ENCODE assay signal across 21 mouse cellular contexts in genomic region chr15:32009818-32010217, GRCm38 (mm10).
DNase-seq lines count a peak whose midpoint lies in the region; ATAC-seq and TF ChIP-seq lines count a peak whose summit lies in the region.
"Had no signal": no experiment of that assay in that cellular context is flagged by ENCODE, and none has a peak within 500 bp of the region (broad histone marks: within the 10 kb centered on the region; RNA-seq: fewer than 3 reads in every experiment).

No protein-coding gene starts in this region.

- no peak overlapping the region for H3K4me2 ChIP-seq in heart, embryonic 12.5 days
- H3K4me2 ChIP-seq: forebrain, embryonic 15.5 days; liver, embryonic 15.5 days; neural tube, embryonic 13.5 days had no signal

- no peaks in the 10 kb centered on the region for H3K4me1 ChIP-seq in heart, embryonic 12.5 days (replicated peaks)
- H3K4me1 ChIP-seq: forebrain, embryonic 15.5 days; liver, embryonic 15.5 days; neural tube, embryonic 13.5 days had no signal

- H3K9me3 ChIP-seq in heart, embryonic 12.5 days (replicated peaks): no peaks in the 10 kb centered on the region
- H3K9me3 ChIP-seq: forebrain, embryonic 15.5 days; limb, embryonic 10.5 days; liver, embryonic 15.5 days; neural tube, embryonic 13.5 days had no signal

- 78% methylated on average over 3 of the region's 3 CpGs for WGBS in heart, embryonic 12.5 days

- H3K27ac ChIP-seq in heart, embryonic 12.5 days (ENCODE audit: poor library complexity, severe bottlenecking): no peak overlapping the region
- H3K27ac ChIP-seq in layer of hippocampus, adult 2 months: no peak overlapping the region
- H3K27ac ChIP-seq: forebrain, embryonic 15.5 days; gastrocnemius, adult 2 months; limb, embryonic 10.5 days; liver, embryonic 15.5 days; neural tube, embryonic 13.5 days had no signal

- H3K4me3 ChIP-seq in heart, embryonic 12.5 days: no peak overlapping the region
- H3K4me3 ChIP-seq in layer of hippocampus, adult 2 months: no peak overlapping the region
- H3K4me3 ChIP-seq: erythroblast, embryonic 14.5 days; forebrain, embryonic 15.5 days; gastrocnemius, adult 2 months; limb, embryonic 10.5 days; liver, embryonic 15.5 days; neural tube, embryonic 13.5 days had no signal

- peak; percentile 51 for TF ChIP-seq CTCF in layer of hippocampus, adult 2 months (conservative IDR thresholded peaks at IDR 0.05)

- ATAC-seq in heart, embryonic 12.5 days (ENCODE audit: insufficient number of reproducible peaks, low FRiP score): no peak
- 0 out of 2 replicates have a peak, but pooled peaks have one; percentile 63 for ATAC-seq in common myeloid progenitor, adult 5-6 weeks (replicated peaks; ENCODE audit: low read depth, poor library complexity, severe bottlenecking)
- no peak for ATAC-seq in frontal cortex, adult (ENCODE audit: low TSS enrichment)
- ATAC-seq: forebrain, embryonic 15.5 days; hindbrain, embryonic 16.5 days had no signal

- no peaks in the 10 kb centered on the region for H3K27me3 ChIP-seq in heart, embryonic 12.5 days (replicated peaks)
- H3K27me3 ChIP-seq: forebrain, embryonic 15.5 days; liver, embryonic 15.5 days; neural tube, embryonic 13.5 days had no signal

- no peak overlapping the region for H3K9ac ChIP-seq in heart, embryonic 12.5 days
- H3K9ac ChIP-seq: forebrain, embryonic 15.5 days; liver, embryonic 15.5 days; neural tube, embryonic 13.5 days had no signal

- H3K36me3 ChIP-seq in heart, embryonic 12.5 days: no peaks in the 10 kb centered on the region
- H3K36me3 ChIP-seq: forebrain, embryonic 15.5 days; limb, embryonic 10.5 days; liver, embryonic 15.5 days; neural tube, embryonic 13.5 days had no signal

- peak; percentile 30 for DNase-seq in heart, adult 11 months
- DNase-seq in layer of hippocampus, adult 2 months (ENCODE audit: low spot score in 2 of 2): no peak
- DNase-seq in layer of hippocampus, adult 9-10 months (ENCODE audit: low spot score): no peak
- peak; percentile 3 for DNase-seq in 3T3-L1 (ENCODE audit: low read depth, low spot score)
- no peak for DNase-seq in c-Kit-positive CD71-positive TER-119-positive erythroid progenitor cells, embryonic 14.5 days (ENCODE audit: low spot score)
- DNase-seq: adrenal gland, adult 8-10 months; cerebellum, adult 9-11 months; gastrocnemius, adult 2 months; heart, adult 18-20 months; heart, postnatal 14 days; layer of hippocampus, postnatal 36 days; right cerebral cortex, postnatal 25 days had no signal

Comparison
In these comparisons a context has a peak if more than half of its experiments do, and no peak if none do; other contexts are left out.
1. DNase-seq: peak in heart, adult 11 months (single experiment) and 3T3-L1 (single experiment); none in layer of hippocampus, adult 2 months (0 of 2), layer of hippocampus, adult 9-10 months (single experiment) and c-Kit-positive CD71-positive TER-119-positive erythroid progenitor cells, embryonic 14.5 days (single experiment).